ENCODE assay signal across 10 mouse cellular contexts in the genomic region with DNA sequence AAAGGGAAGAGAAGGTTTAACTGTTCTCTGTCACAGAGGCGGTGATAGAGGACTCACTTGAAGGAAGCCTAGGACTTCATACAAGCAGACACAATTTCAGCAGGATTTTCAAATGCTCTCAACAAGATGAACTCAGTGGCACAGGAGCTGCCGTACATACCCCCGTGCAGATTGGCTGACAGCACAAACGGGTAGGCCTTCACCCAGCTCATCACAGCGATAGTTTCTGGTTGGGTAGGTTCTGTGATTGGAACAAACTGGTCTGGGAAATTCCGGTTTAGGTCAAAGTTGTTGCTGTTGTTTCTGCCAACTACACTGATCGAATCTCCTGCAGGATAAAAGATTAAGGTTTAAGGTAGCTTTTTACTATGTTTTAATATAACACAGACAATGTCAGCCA.
"Had no signal": no experiment of that assay in that cellular context is flagged by ENCODE, and none has a peak within 500 bp of the region (broad histone marks: within the 10 kb centered on the region; RNA-seq: fewer than 3 reads in every experiment).

No protein-coding gene starts in this region.

- DNase-seq: liver, postnatal 0 days; lung, adult 2 months; lung, postnatal 14 days; lung, postnatal 36 days; right cerebral cortex, postnatal 14 days; right cerebral cortex, postnatal 4 days; spleen, adult 18-20 months; thymus, adult 18-20 months; thymus, postnatal 14 days; thymus, postnatal 36 days had no signal
